Mouse (Mus musculus) ES-E14 (cell line): ENCODE data around the gene Fntb.

Experiments used
- CHD2 ChIP-seq: IDR thresholded peaks from 2 replicates; pipeline ENCODE4 v1.6.1; 2014; ENCODE audit warnings: mild to moderate bottlenecking, low read depth, low read length, inconsistent platforms
- HCFC1 ChIP-seq: IDR thresholded peaks from 2 replicates; pipeline ENCODE4 v1.6.1; 2012; ENCODE audit warnings: low read length, inconsistent platforms, borderline replicate concordance; ENCODE audit not compliant: insufficient read depth
- ZC3H11A ChIP-seq: IDR thresholded peaks from 2 replicates; pipeline ENCODE4 v1.6.1; 2012; ENCODE audit warnings: low read depth, mild to moderate bottlenecking, inconsistent platforms, low read length, borderline replicate concordance
- ZNF384 ChIP-seq: IDR thresholded peaks from 2 replicates; pipeline ENCODE4 v1.6.1; 2012; ENCODE audit warnings: low read depth, low read length, inconsistent platforms

DNA sequence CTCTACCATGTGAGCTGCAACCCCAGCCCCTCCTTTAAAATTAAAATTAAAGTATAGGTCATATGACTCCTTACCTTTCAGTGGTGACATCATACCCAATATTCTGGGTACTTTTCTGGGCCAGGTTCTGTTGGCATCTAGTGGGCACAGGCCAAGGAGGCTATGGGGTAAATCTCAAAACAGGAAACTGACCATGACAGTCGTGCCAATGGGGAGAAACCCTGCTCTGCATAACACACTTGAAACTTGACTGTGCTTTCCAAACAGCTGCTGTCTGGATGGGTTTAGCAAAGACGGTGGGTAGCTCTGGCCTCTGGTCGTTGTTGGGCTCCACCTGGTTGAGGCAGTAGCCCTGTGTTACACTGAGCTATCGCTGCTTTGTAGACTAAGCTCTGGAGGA, 114.7 kb downstream of the Fntb start:
- TF ChIP-seq ZC3H11A (no peak), HCFC1 (no peak), CHD2 (no peak), ZNF384 (no peak)
